Mouse (Mus musculus) liver, embryonic 11.5 days (tissue): ENCODE measurements around the gene Tubgcp5. TPM values are rescaled to one million over a fixed set of nuclear protein-coding genes. Genes with fewer than 3 reads are reported as not detected.

Source experiments
- ATAC-seq: fragments of 200-750 bp; cut with Nextera tagmentation; replicated peaks from 2 replicates; pipeline ENCODE4 v1.8.0; 2017; ENCODE audit warnings: moderate number of reproducible peaks, mild to moderate bottlenecking, moderate TSS enrichment, moderate library complexity; ENCODE audit not compliant: low FRiP score
- DNase-seq: peaks from one replicate; pipeline ENCODE4 v3.0.0-alpha.2; 2017; ENCODE audit warnings: low spot score
- H3K27ac ChIP-seq: fragments of 300-500 bp; sonication (generic); 2 replicates; pipeline ENCODE4 v1.5.1; 2014; ENCODE audit warnings: mild to moderate bottlenecking, low read depth, low read length, control low read depth
- H3K27me3 ChIP-seq: fragments of 300-500 bp; sonication (generic); replicated peaks from 2 replicates; pipeline ENCODE4 v1.6.1; 2014; ENCODE audit warnings: low read length, mixed read lengths; ENCODE audit not compliant: control insufficient read depth, insufficient read depth
- H3K36me3 ChIP-seq: fragments of 300-500 bp; sonication (generic); 2 replicates; pipeline ENCODE4 v1.6.1; 2014; ENCODE audit warnings: mild to moderate bottlenecking, low read length, moderate library complexity, mixed read lengths; ENCODE audit not compliant: control insufficient read depth, insufficient read depth
- H3K4me1 ChIP-seq: fragments of 300-500 bp; sonication (generic); replicated peaks from 2 replicates; pipeline ENCODE4 v1.6.1; 2014; ENCODE audit warnings: low read length, mixed read lengths; ENCODE audit not compliant: control insufficient read depth, insufficient read depth
- H3K4me2 ChIP-seq: fragments of 300-500 bp; sonication (generic); 2 replicates; pipeline ENCODE4 v1.6.1; 2014; ENCODE audit warnings: mild to moderate bottlenecking, control low read depth, moderate library complexity
- H3K4me3 ChIP-seq: fragments of 300-500 bp; sonication (generic); 2 replicates; pipeline ENCODE4 v1.5.1; 2014; ENCODE audit warnings: low read depth, low read length, control low read depth
- H3K9ac ChIP-seq: fragments of 300-500 bp; sonication (generic); 2 replicates; pipeline ENCODE4 v1.6.1; 2014; ENCODE audit warnings: low read depth, low read length, control low read depth
- H3K9me3 ChIP-seq: fragments of 300-500 bp; sonication (generic); 2 replicates; pipeline ENCODE4 v1.6.1; 2016; ENCODE audit warnings: low read length, inconsistent platforms, mixed read lengths; ENCODE audit not compliant: control insufficient read depth
- WGBS: fragments of 180-500 bp; shearing (Covaris S2); extraction: QIAGEN DNeasy Blood & Tissue Kit; methylation state at CpG from one replicate; pipeline ENCODE4 v1.1.7; 2014; 5-methylcytosine and 5-hydroxymethylcytosine counted together
- polyA plus RNA-seq: library from polyadenylated mRNA; unstranded; fragments of >200 nt; fragmentation: Nextera tagmentation; extraction: Ambion mirVana; gene quantifications from 2 replicates; pipeline ENCODE4 v1.2.1, GENCODE M21; 2014

Tubgcp5 gene
- polyA plus RNA-seq, 1 experiment from 2014 or later, result 25.0 TPM

GRCm38 (mm10) chr7:55792280-55792679 is 1.7 kb upstream of the Tubgcp5 start:
- Histone ChIP-seq H3K27me3 (no peaks in the 10 kb centered on the region), H3K9ac (no peak overlapping the region), H3K36me3 (peaks cover 13% of the 10 kb centered on the region), H3K27ac (no peak overlapping the region), H3K4me1 (peaks cover 6% of the 10 kb centered on the region), H3K4me3 (no peak overlapping the region), H3K4me2 (no peak overlapping the region), H3K9me3 (no peaks in the 10 kb centered on the region)
- 83% methylated on average over 3 of the region's 3 CpGs for WGBS
- DNase-seq (no peak), ATAC-seq (no peak)

DNA sequence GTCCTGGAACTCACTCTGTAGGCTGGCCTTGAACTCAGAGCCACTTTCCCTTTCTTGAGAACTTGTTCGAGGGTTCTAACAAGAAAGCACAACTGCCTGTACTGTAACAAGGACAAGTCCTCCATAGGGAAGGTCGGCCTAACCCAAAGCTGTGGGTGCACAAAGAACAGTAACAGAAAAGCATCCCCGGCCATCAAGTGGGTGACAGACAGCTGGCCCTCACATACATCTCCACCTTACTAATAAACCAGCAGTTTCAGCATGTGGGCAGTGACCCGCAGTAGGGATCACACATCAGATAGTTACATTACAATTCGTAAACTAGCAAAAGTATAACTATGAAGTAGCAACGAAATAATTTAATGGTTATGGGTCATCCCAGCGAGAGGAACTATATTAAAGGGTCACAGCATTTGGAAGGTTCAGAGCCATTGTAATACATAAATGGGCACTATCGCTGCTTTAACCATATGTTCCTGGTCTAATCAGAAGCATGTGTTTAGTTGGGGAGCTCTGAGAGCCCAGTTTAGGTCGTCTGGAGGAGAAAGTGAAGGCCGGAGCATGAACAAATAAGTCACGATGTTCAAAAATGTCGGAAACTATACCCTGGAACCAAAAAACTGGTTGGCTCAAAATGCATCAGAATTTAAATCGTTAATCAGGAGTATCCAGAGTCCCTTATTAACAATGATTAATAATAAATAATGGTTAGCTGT is 560 bp upstream of the Tubgcp5 start:
- WGBS, result 40% methylated on average over 13 of the region's 13 CpGs
- Histone ChIP-seq H3K36me3 (peaks cover 14% of the 10 kb centered on the region), H3K4me1 (peaks cover 6% of the 10 kb centered on the region), H3K4me2 (peak overlapping the region; percentile 70), H3K27ac (no peak overlapping the region), H3K9ac (peak overlapping the region; percentile 91), H3K4me3 (peak overlapping the region; percentile 88), H3K27me3 (no peaks in the 10 kb centered on the region), H3K9me3 (no peaks in the 10 kb centered on the region)
- no peak for DNase-seq
- 0 out of 2 replicates have a peak, but pooled peaks have one; percentile 1 for ATAC-seq

GRCm38 (mm10) chr7:55799981-55800380 is 6.0 kb downstream of the Tubgcp5 start:
- Histone ChIP-seq H3K27me3 (no peaks in the 10 kb centered on the region), H3K9me3 (no peaks in the 10 kb centered on the region), H3K4me1 (peaks cover 2% of the 10 kb centered on the region), H3K4me2 (no peak overlapping the region), H3K36me3 (peaks cover 39% of the 10 kb centered on the region), H3K9ac (no peak overlapping the region), H3K27ac (no peak overlapping the region), H3K4me3 (no peak overlapping the region)
- DNase-seq (no peak), ATAC-seq (no peak)
- WGBS, result 89% methylated on average over 3 of the region's 3 CpGs

DNA sequence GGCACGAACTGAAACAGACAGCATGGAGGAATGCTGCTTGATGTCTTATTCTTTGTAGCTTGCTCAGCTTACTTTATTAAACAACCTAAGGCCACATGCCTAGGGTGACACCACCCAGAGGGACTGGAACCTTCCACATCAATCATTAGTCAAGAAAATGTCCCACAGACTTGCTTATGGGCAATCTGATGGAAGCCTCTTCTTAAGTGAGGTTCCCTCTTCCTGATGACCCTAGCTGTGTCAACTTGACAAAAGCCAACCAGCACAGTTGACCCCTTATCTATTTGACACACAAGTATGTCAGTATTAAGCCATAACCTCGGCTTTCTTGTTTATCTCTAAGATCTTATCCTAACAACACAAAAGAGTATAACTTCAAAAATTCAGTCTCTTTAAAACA is 16.0 kb downstream of the Tubgcp5 start:
- Histone ChIP-seq H3K27me3 (no peaks in the 10 kb centered on the region), H3K9ac (no peak overlapping the region), H3K27ac (no peak overlapping the region), H3K36me3 (peaks cover 40% of the 10 kb centered on the region), H3K4me1 (no peaks in the 10 kb centered on the region), H3K4me3 (no peak overlapping the region), H3K9me3 (no peaks in the 10 kb centered on the region), H3K4me2 (no peak overlapping the region)
- DNase-seq (no peak), ATAC-seq (no peak; the same call in 1 of the 2 replicates)
- 74% methylated on average over 2 of the region's 2 CpGs for WGBS

GRCm38 (mm10) chr7:55824468-55824867 is 30.5 kb downstream of the Tubgcp5 start:
- DNase-seq (no peak), ATAC-seq (no peak)
- no peaks in the 10 kb centered on the region for H3K27me3 ChIP-seq
- H3K4me1 ChIP-seq, result no peaks in the 10 kb centered on the region
- H3K9me3 ChIP-seq, result no peaks in the 10 kb centered on the region
- H3K4me2 ChIP-seq, result no peak overlapping the region
- H3K9ac ChIP-seq, result no peak overlapping the region
- H3K36me3 ChIP-seq, result peaks cover 36% of the 10 kb centered on the region
- no peak overlapping the region for H3K27ac ChIP-seq
- 86% methylated on average over 5 of the region's 5 CpGs for WGBS
- H3K4me3 ChIP-seq, result no peak overlapping the region

DNA sequence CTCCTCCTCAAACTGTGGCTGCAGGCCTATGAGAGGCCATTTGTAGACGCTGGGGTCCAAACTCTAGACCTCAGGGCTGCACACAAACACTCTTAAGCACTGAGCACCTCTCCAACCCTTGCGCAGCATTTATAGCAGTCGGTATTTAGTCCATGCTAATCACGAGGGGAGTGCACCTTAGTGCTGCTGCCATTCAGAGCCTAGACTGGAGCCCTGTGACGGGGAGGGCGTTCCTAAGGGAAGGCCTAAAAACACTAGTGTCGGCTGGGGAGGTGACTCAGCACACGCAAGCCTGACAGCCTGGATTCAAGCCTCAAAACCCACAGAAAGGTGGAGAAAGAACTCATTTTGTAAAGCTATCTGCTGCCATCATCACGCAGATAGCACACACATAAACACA is 33.6 kb downstream of the Tubgcp5 start:
- 84% methylated on average over 9 of the region's 9 CpGs for WGBS

GRCm38 (mm10) chr7:55836877-55837276 is 42.9 kb downstream of the Tubgcp5 start:
- no peaks in the 10 kb centered on the region for H3K27me3 ChIP-seq
- no peaks in the 10 kb centered on the region for H3K36me3 ChIP-seq
- 60% methylated on average over 4 of the region's 4 CpGs for WGBS
- no peak overlapping the region for H3K27ac ChIP-seq
- no peak overlapping the region for H3K4me2 ChIP-seq
- no peaks in the 10 kb centered on the region for H3K4me1 ChIP-seq
- H3K4me3 ChIP-seq, result no peak overlapping the region
- peak; percentile 51; the same call in 1 of the 2 replicates for ATAC-seq
- no peak overlapping the region for H3K9ac ChIP-seq
- H3K9me3 ChIP-seq, result no peaks in the 10 kb centered on the region
- no peak for DNase-seq

More for the DNA sequence above, 33.6 kb downstream of the Tubgcp5 start:
- Histone ChIP-seq H3K4me2 (no peak overlapping the region), H3K4me1 (no peaks in the 10 kb centered on the region), H3K9ac (no peak overlapping the region), H3K4me3 (no peak overlapping the region), H3K27ac (no peak overlapping the region), H3K27me3 (no peaks in the 10 kb centered on the region), H3K9me3 (no peaks in the 10 kb centered on the region), H3K36me3 (peaks cover 27% of the 10 kb centered on the region)
- no peak for DNase-seq
- ATAC-seq, result no peak

DNA sequence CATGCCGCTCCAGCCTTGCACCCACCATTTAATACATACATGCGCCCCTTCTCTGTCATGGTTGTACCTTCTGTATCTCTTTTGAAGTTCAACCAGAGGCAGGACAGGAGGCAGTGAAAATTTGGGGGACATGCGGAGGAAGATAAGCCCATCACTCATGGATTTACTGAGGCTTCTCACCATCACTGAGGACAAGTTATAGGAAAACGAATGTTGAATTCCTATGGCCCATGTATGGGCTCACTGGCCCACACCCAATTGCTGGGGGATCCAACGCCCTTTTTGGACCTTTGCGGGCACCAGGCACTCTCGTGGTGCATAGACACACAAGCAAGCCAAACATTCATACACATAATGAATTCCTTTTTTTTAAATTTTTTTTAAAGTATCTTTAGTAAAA is 47.5 kb downstream of the Tubgcp5 start, which contains the start of gene Cyfip1:
TSS of gene Cyfip1 (plus strand) at position 301 of the 400 bp plus-strand sequence.
- no peaks in the 10 kb centered on the region for H3K36me3 ChIP-seq
- H3K4me2 ChIP-seq, result peak within 1 kb of the TSS; percentile 86
- H3K27ac ChIP-seq, result peak within 1 kb of the TSS; percentile 85
- no peaks in the 10 kb centered on the region for H3K27me3 ChIP-seq
- no peak for DNase-seq
- H3K4me1 ChIP-seq, result no peaks in the 10 kb centered on the region
- WGBS, result 60% methylated on average over 7 of the region's 7 CpGs
- H3K9me3 ChIP-seq, result no peaks in the 10 kb centered on the region
- H3K4me3 ChIP-seq, result peak within 1 kb of the TSS; percentile 89
- H3K9ac ChIP-seq, result peak within 1 kb of the TSS; percentile 94
- ATAC-seq, result no peak

DNA sequence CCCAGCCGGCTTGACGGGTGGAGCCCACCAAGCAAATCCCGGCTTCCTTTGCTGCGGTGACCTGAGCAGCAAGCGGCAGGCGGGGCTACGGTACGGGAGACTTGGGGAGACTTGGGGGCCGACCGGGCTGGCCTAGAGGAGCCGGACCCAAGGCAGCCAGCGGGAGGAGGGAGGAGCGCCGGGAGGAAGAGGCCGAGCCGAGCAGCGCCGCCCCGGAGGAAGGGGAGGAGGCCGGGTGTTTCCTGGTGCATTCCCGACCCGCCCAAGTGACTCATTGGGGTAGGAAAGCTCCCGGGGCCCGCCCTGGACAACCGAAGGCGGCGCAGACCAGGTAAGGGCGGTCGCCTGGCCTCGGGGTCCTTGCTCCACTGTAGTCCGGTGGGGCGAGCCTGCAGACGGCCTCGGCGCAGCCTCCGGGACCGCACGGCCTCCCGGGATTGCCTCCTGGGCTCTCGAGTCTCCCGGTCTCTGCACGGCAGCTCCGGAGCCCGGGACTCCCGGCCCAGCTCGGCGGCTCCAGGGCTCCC is 48.1 kb downstream of the Tubgcp5 start:
- DNase-seq (peak; percentile 88), ATAC-seq (peak; percentile 91)
- Histone ChIP-seq H3K4me3 (peak overlapping the region; percentile 89), H3K4me2 (peak overlapping the region; percentile 86), H3K27me3 (no peaks in the 10 kb centered on the region), H3K36me3 (no peaks in the 10 kb centered on the region), H3K9me3 (no peaks in the 10 kb centered on the region), H3K9ac (peak overlapping the region; percentile 94), H3K27ac (peak overlapping the region; percentile 85), H3K4me1 (no peaks in the 10 kb centered on the region)
- 0% methylated on average over 30 of the region's 47 CpGs for WGBS
